Mouse (Mus musculus): Measurements from ENCODE around the gene Slc22a17. TPM values are rescaled to one million over a fixed set of nuclear protein-coding genes. Genes with fewer than 3 reads are reported as not detected.

The Slc22a17 gene
- polyA plus RNA-seq, 1 experiment from 2014 or later = 275 TPM

- H3K4me3 ChIP-seq (ENCODE audit: low read length) = no peak overlapping the region
- H3K4me2 ChIP-seq (ENCODE audit: low read length) = no peak overlapping the region
- WGBS = 86% methylated on average over 8 of the region's 8 CpGs
- no peaks in the 10 kb centered on the region for H3K4me1 ChIP-seq (ENCODE audit: control insufficient read depth, insufficient read depth, low read depth, low read length)
- H3K36me3 ChIP-seq (ENCODE audit: control insufficient read depth, insufficient read depth, low read length) = no peaks in the 10 kb centered on the region
- no peaks in the 10 kb centered on the region for H3K9me3 ChIP-seq (ENCODE audit: control insufficient read depth, low read length)
- H3K27me3 ChIP-seq (replicated peaks; ENCODE audit: control insufficient read depth, insufficient read depth, low read length) = no peaks in the 10 kb centered on the region; the same call in 1 of the 2 replicates
- no peak for ATAC-seq
- H3K27ac ChIP-seq (ENCODE audit: low read depth, low read length) = no peak overlapping the region
- no peak overlapping the region for H3K9ac ChIP-seq (ENCODE audit: low read depth, low read length)
Observed at GRCm38 (mm10) chr14:54942479-54942878, 29.5 kb upstream of the Slc22a17 start.

- Histone ChIP-seq H3K27ac (ENCODE audit: low read depth, low read length) (no peak overlapping the region), H3K9ac (ENCODE audit: low read depth, low read length) (no peak overlapping the region), H3K4me1 (ENCODE audit: control insufficient read depth, insufficient read depth, low read depth, low read length) (no peaks in the 10 kb centered on the region), H3K9me3 (ENCODE audit: control insufficient read depth, low read length) (no peaks in the 10 kb centered on the region), H3K4me3 (ENCODE audit: low read length) (no peak overlapping the region), H3K36me3 (ENCODE audit: control insufficient read depth, insufficient read depth, low read length) (no peaks in the 10 kb centered on the region), H3K4me2 (ENCODE audit: low read length) (no peak overlapping the region), H3K27me3 (replicated peaks; ENCODE audit: control insufficient read depth, insufficient read depth, low read length) (no peaks in the 10 kb centered on the region; the same call in 1 of the 2 replicates)
- WGBS = 67% methylated on average over 13 of the region's 13 CpGs
- ATAC-seq = no peak
Observed at GRCm38 (mm10) chr14:54941024-54941978, 28.4 kb upstream of the Slc22a17 start.

GRCm38 (mm10) chr14:54940176-54940530 lies 27.2 kb upstream of the Slc22a17 start:
- WGBS = 87% methylated on average over 3 of the region's 3 CpGs
- no peak for ATAC-seq
- H3K4me3 ChIP-seq (ENCODE audit: low read length) = no peak overlapping the region
- no peaks in the 10 kb centered on the region for H3K9me3 ChIP-seq (ENCODE audit: control insufficient read depth, low read length)
- no peak overlapping the region for H3K4me2 ChIP-seq (ENCODE audit: low read length)
- H3K9ac ChIP-seq (ENCODE audit: low read depth, low read length) = no peak overlapping the region
- H3K27me3 ChIP-seq (replicated peaks; ENCODE audit: control insufficient read depth, insufficient read depth, low read length) = no peaks in the 10 kb centered on the region; the same call in 1 of the 2 replicates
- H3K4me1 ChIP-seq (ENCODE audit: control insufficient read depth, insufficient read depth, low read depth, low read length) = no peaks in the 10 kb centered on the region
- H3K36me3 ChIP-seq (ENCODE audit: control insufficient read depth, insufficient read depth, low read length) = no peaks in the 10 kb centered on the region
- H3K27ac ChIP-seq (ENCODE audit: low read depth, low read length) = no peak overlapping the region

GRCm38 (mm10) chr14:54939434-54940175 lies 26.7 kb upstream of the Slc22a17 start:
- ATAC-seq = no peak
- Histone ChIP-seq H3K27ac (ENCODE audit: low read depth, low read length) (no peak overlapping the region), H3K4me2 (ENCODE audit: low read length) (no peak overlapping the region), H3K27me3 (replicated peaks; ENCODE audit: control insufficient read depth, insufficient read depth, low read length) (no peaks in the 10 kb centered on the region; the same call in 1 of the 2 replicates), H3K4me1 (ENCODE audit: control insufficient read depth, insufficient read depth, low read depth, low read length) (no peaks in the 10 kb centered on the region), H3K36me3 (ENCODE audit: control insufficient read depth, insufficient read depth, low read length) (no peaks in the 10 kb centered on the region), H3K4me3 (ENCODE audit: low read length) (no peak overlapping the region), H3K9me3 (ENCODE audit: control insufficient read depth, low read length) (no peaks in the 10 kb centered on the region), H3K9ac (ENCODE audit: low read depth, low read length) (no peak overlapping the region)
- 54% methylated on average over 12 of the region's 12 CpGs for WGBS

GRCm38 (mm10) chr14:54938431-54939219 lies 25.7 kb upstream of the Slc22a17 start:
- Histone ChIP-seq H3K9ac (ENCODE audit: low read depth, low read length) (no peak overlapping the region), H3K4me3 (ENCODE audit: low read length) (no peak overlapping the region), H3K27me3 (replicated peaks; ENCODE audit: control insufficient read depth, insufficient read depth, low read length) (no peaks in the 10 kb centered on the region; the same call in 1 of the 2 replicates), H3K4me2 (ENCODE audit: low read length) (no peak overlapping the region), H3K36me3 (ENCODE audit: control insufficient read depth, insufficient read depth, low read length) (no peaks in the 10 kb centered on the region), H3K27ac (ENCODE audit: low read depth, low read length) (no peak overlapping the region), H3K4me1 (ENCODE audit: control insufficient read depth, insufficient read depth, low read depth, low read length) (no peaks in the 10 kb centered on the region), H3K9me3 (ENCODE audit: control insufficient read depth, low read length) (no peaks in the 10 kb centered on the region)
- ATAC-seq = no peak
- WGBS = 70% methylated on average over 15 of the region's 15 CpGs

GRCm38 (mm10) chr14:54937361-54938182 lies 24.6 kb upstream of the Slc22a17 start:
- Histone ChIP-seq H3K36me3 (ENCODE audit: control insufficient read depth, insufficient read depth, low read length) (no peaks in the 10 kb centered on the region), H3K27ac (ENCODE audit: low read depth, low read length) (no peak overlapping the region), H3K4me3 (ENCODE audit: low read length) (no peak overlapping the region), H3K27me3 (replicated peaks; ENCODE audit: control insufficient read depth, insufficient read depth, low read length) (no peaks in the 10 kb centered on the region; the same call in 1 of the 2 replicates), H3K9ac (ENCODE audit: low read depth, low read length) (no peak overlapping the region), H3K4me2 (ENCODE audit: low read length) (no peak overlapping the region), H3K4me1 (ENCODE audit: control insufficient read depth, insufficient read depth, low read depth, low read length) (peaks cover 4% of the 10 kb centered on the region), H3K9me3 (ENCODE audit: control insufficient read depth, low read length) (no peaks in the 10 kb centered on the region)
- no peak for ATAC-seq
- 91% methylated on average over 16 of the region's 16 CpGs for WGBS

- Histone ChIP-seq H3K27me3 (replicated peaks; ENCODE audit: control insufficient read depth, insufficient read depth, low read length) (no peaks in the 10 kb centered on the region; the same call in 1 of the 2 replicates), H3K27ac (ENCODE audit: low read depth, low read length) (peak overlapping the region; percentile 63; the same call in 1 of the 2 replicates), H3K36me3 (ENCODE audit: control insufficient read depth, insufficient read depth, low read length) (no peaks in the 10 kb centered on the region), H3K9ac (ENCODE audit: low read depth, low read length) (0 out of 2 replicates have a peak overlapping the region, but pooled peaks have one; percentile 8), H3K9me3 (ENCODE audit: control insufficient read depth, low read length) (no peaks in the 10 kb centered on the region), H3K4me2 (ENCODE audit: low read length) (peak overlapping the region; percentile 2; the same call in 1 of the 2 replicates), H3K4me3 (ENCODE audit: low read length) (no peak overlapping the region), H3K4me1 (ENCODE audit: control insufficient read depth, insufficient read depth, low read depth, low read length) (peaks cover 5% of the 10 kb centered on the region)
- WGBS = 51% methylated on average over 6 of the region's 6 CpGs
- no peak for ATAC-seq
Observed at GRCm38 (mm10) chr14:54936831-54937160, 23.9 kb upstream of the Slc22a17 start.
